Mouse (Mus musculus): ENCODE measurements at regions not wholly inside any gene's neighbourhood (a gene's known extent, or its start where the extent isn't known, plus 50 kb on each side); places are given as distances from the start of the nearest gene placed in this dataset.

- DNase-seq (ENCODE audit: extremely low spot score in 1 of 2, low spot score in 1 of 2), result no peak
These were observed 647.8 kb downstream of the Fgf12 start for GRCm38 (mm10) chr16:28105085-28105484.

GRCm38 (mm10) chr16:28105866-28106265 is 647.0 kb downstream of the Fgf12 start:
- no peak for DNase-seq (ENCODE audit: extremely low spot score in 1 of 2, low spot score in 1 of 2)

GRCm38 (mm10) chr16:28109771-28110170 is 643.1 kb downstream of the Fgf12 start:
- no peak for DNase-seq (ENCODE audit: extremely low spot score in 1 of 2, low spot score in 1 of 2)
